Mouse (Mus musculus): ENCODE data around the gene Cryzl1.
A peak's percentile ranks its signal among the peaks of the same experiment; 100 is the strongest.

GRCm38 (mm10) chr16:91648220-91648550 lies 80.6 kb downstream of the Cryzl1 start:
- TF ChIP-seq CTCF (IDR thresholded peaks at IDR 0.05; ENCODE audit: control insufficient read depth, insufficient read depth, insufficient replicate concordance, low read depth, low read length) (peak; percentile 13; the same call in 1 of the 2 replicates), POLR2A (IDR thresholded peaks at IDR 0.05; ENCODE audit: control insufficient read depth, low read depth, low read length) (no peak)

Measured in testis, adult 2 months (tissue).